Mouse (Mus musculus): ENCODE measurements around the gene Zfyve26. TPM values are rescaled to one million over a fixed set of nuclear protein-coding genes. Genes with fewer than 3 reads are reported as not detected.

The Zfyve26 gene
- polyA plus RNA-seq, 1 experiment: 37.9 TPM

Other genes with a start within 250 kb of the Zfyve26 start
- gene Pigh, start 206.7 kb downstream of the Zfyve26 start, polyA plus RNA-seq (2012; rRNA removed): 36.5 and 47.7 TPM in 2 replicates
- gene Arg2, start 165.5 kb downstream of the Zfyve26 start, polyA plus RNA-seq (2012; rRNA removed): 18.9 and 24.4 TPM in 2 replicates
- 86.4 and 97.2 TPM in 2 replicates for gene Vti1b, start 123.6 kb downstream of the Zfyve26 start, polyA plus RNA-seq (2012; rRNA removed)
- 14.2 and 19.0 TPM in 2 replicates for gene Rdh11, start 104.0 kb downstream of the Zfyve26 start, polyA plus RNA-seq (2012; rRNA removed)
- 6.7 and 8.3 TPM in 2 replicates for gene Rdh12, start 87.4 kb downstream of the Zfyve26 start, polyA plus RNA-seq (2012; rRNA removed)
- gene Rad51b, start 978 bp upstream of the Zfyve26 start, polyA plus RNA-seq (2012; rRNA removed): 1.7 and 2.3 TPM in 2 replicates